In genomic region chr1:127408957-127409423, GRCm38 (mm10) we compare ENCODE assay signal across 9 mouse cellular contexts.
A peak's percentile ranks its signal among the peaks of the same experiment; 100 is the strongest.
DNase-seq lines count a peak whose midpoint lies in the region; ATAC-seq and TF ChIP-seq lines count a peak whose summit lies in the region.
"Had no signal": no experiment of that assay in that cellular context is flagged by ENCODE, and none has a peak within 500 bp of the region (broad histone marks: within the 10 kb centered on the region; RNA-seq: fewer than 3 reads in every experiment).

No protein-coding gene starts in this region.

- TF ChIP-seq POLR2A in thymus, adult 2 months (IDR thresholded peaks at IDR 0.05; ENCODE audit: control insufficient read depth, extremely low read depth, insufficient read depth, low read length, poor library complexity) = no peak

- H3K27me3 ChIP-seq in kidney, postnatal 0 days (ENCODE audit: insufficient read depth, low read length) = no peaks in the 10 kb centered on the region
- no peaks in the 10 kb centered on the region for H3K27me3 ChIP-seq in forebrain, postnatal 0 days (ENCODE audit: insufficient read depth, low read length)
- H3K27me3 ChIP-seq in intestine, embryonic 16.5 days (replicated peaks; ENCODE audit: control insufficient read depth, insufficient read depth, low read length) = no peaks in the 10 kb centered on the region
- no peaks in the 10 kb centered on the region for H3K27me3 ChIP-seq in midbrain, embryonic 14.5 days (ENCODE audit: control insufficient read depth, insufficient read depth, low read length)
- no peaks in the 10 kb centered on the region for H3K27me3 ChIP-seq in thymus, adult 2 months (ENCODE audit: control insufficient read depth, insufficient read depth, low read length)
- H3K27me3 ChIP-seq: limb, embryonic 15.5 days had no signal

- no peak overlapping the region for H3K4me2 ChIP-seq in kidney, postnatal 0 days (ENCODE audit: low read length)
- H3K4me2 ChIP-seq in forebrain, postnatal 0 days (ENCODE audit: low read depth) = no peak overlapping the region
- no peak overlapping the region for H3K4me2 ChIP-seq in intestine, embryonic 16.5 days (ENCODE audit: low read depth, low read length)
- no peak overlapping the region for H3K4me2 ChIP-seq in midbrain, embryonic 14.5 days (ENCODE audit: low read length)
- H3K4me2 ChIP-seq: limb, embryonic 15.5 days had no signal

- 61% methylated on average over 2 of the region's 2 CpGs for WGBS in kidney, postnatal 0 days
- 18% methylated on average over 2 of the region's 2 CpGs for WGBS in forebrain, postnatal 0 days
- WGBS in intestine, embryonic 16.5 days = 66% methylated on average over 2 of the region's 2 CpGs
- WGBS in midbrain, embryonic 14.5 days = 42% methylated on average over 2 of the region's 2 CpGs
- WGBS in thymus, adult 2 months = 84% methylated on average over 2 of the region's 2 CpGs

- H3K9ac ChIP-seq in kidney, postnatal 0 days (ENCODE audit: low read depth, low read length) = no peak overlapping the region
- H3K9ac ChIP-seq in forebrain, postnatal 0 days = no peak overlapping the region
- H3K9ac ChIP-seq in intestine, embryonic 16.5 days (ENCODE audit: low read depth, low read length) = no peak overlapping the region
- H3K9ac ChIP-seq in midbrain, embryonic 14.5 days (replicated peaks; ENCODE audit: low read length) = no peak overlapping the region
- H3K9ac ChIP-seq: limb, embryonic 15.5 days had no signal

- TF ChIP-seq CTCF in kidney, postnatal 0 days (IDR thresholded peaks at IDR 0.05; ENCODE audit: low read depth) = no peak
- TF ChIP-seq CTCF in forebrain, postnatal 0 days (IDR thresholded peaks at IDR 0.05; ENCODE audit: low read depth) = no peak
- no peak for TF ChIP-seq CTCF in thymus, adult 2 months (IDR thresholded peaks at IDR 0.05; ENCODE audit: borderline replicate concordance, control insufficient read depth, extremely low read depth, insufficient read depth, low read length, poor library complexity)

- H3K27ac ChIP-seq in kidney, postnatal 0 days = no peak overlapping the region
- H3K27ac ChIP-seq in forebrain, postnatal 0 days (ENCODE audit: low read depth, low read length) = 0 out of 2 replicates have a peak overlapping the region, but pooled peaks have one; percentile 5
- no peak overlapping the region for H3K27ac ChIP-seq in intestine, embryonic 16.5 days (ENCODE audit: low read length)
- no peak overlapping the region; the same call in 1 of the 2 replicates for H3K27ac ChIP-seq in midbrain, embryonic 14.5 days (replicated peaks; ENCODE audit: low read depth, low read length)
- H3K27ac ChIP-seq in thymus, adult 2 months (ENCODE audit: control insufficient read depth, insufficient read depth, low read length) = no peak overlapping the region; the same call in 1 of the 2 replicates
- H3K27ac ChIP-seq: limb, embryonic 15.5 days had no signal

- ATAC-seq in kidney, postnatal 0 days (replicated peaks; ENCODE audit: low FRiP score, low read depth) = peak; percentile 18; the same call in 1 of the 2 replicates
- peak; percentile 82 for ATAC-seq in forebrain, postnatal 0 days
- peak; percentile 63 for ATAC-seq in intestine, embryonic 16.5 days
- ATAC-seq in midbrain, embryonic 14.5 days (ENCODE audit: low FRiP score, low TSS enrichment) = no peak

- DNase-seq in kidney, postnatal 0 days (ENCODE audit: low spot score) = no peak
- DNase-seq in kidney, postnatal 4 days = no peak
- peak; percentile 57 for DNase-seq in forebrain, postnatal 0 days
- DNase-seq in midbrain, embryonic 14.5 days = peak; percentile 49
- DNase-seq in thymus, adult 2 months = no peak
- no peak for DNase-seq in spleen, postnatal 14 days (ENCODE audit: low spot score in 2 of 2)
- no peak for DNase-seq in urinary bladder, postnatal 25 days (ENCODE audit: low spot score)

- H3K4me1 ChIP-seq in kidney, postnatal 0 days (replicated peaks; ENCODE audit: insufficient read depth, low read length) = no peaks in the 10 kb centered on the region
- no peaks in the 10 kb centered on the region; the same call in 1 of the 2 replicates for H3K4me1 ChIP-seq in forebrain, postnatal 0 days (ENCODE audit: insufficient read depth)
- peaks cover 3% of the 10 kb centered on the region; the same call in 1 of the 2 replicates for H3K4me1 ChIP-seq in intestine, embryonic 16.5 days (ENCODE audit: control insufficient read depth, insufficient read depth, low read length)
- H3K4me1 ChIP-seq in midbrain, embryonic 14.5 days (ENCODE audit: control insufficient read depth, insufficient read depth, low read length) = no peaks in the 10 kb centered on the region
- H3K4me1 ChIP-seq in thymus, adult 2 months (replicated peaks; ENCODE audit: control insufficient read depth, insufficient read depth, low read length) = no peaks in the 10 kb centered on the region; the same call in 1 of the 2 replicates

- H3K4me3 ChIP-seq in kidney, postnatal 0 days (replicated peaks; ENCODE audit: low read depth, low read length) = no peak overlapping the region
- H3K4me3 ChIP-seq in forebrain, postnatal 0 days (ENCODE audit: low read depth, low read length) = no peak overlapping the region
- no peak overlapping the region for H3K4me3 ChIP-seq in intestine, embryonic 16.5 days (ENCODE audit: low read length)
- H3K4me3 ChIP-seq in midbrain, embryonic 14.5 days (replicated peaks; ENCODE audit: low read depth, low read length) = no peak overlapping the region
- H3K4me3 ChIP-seq in thymus, adult 2 months (ENCODE audit: control insufficient read depth, insufficient read depth, low read length) = no peak overlapping the region
- H3K4me3 ChIP-seq: limb, embryonic 15.5 days had no signal

- peaks cover 5% of the 10 kb centered on the region; the same call in 1 of the 2 replicates for H3K36me3 ChIP-seq in kidney, postnatal 0 days (ENCODE audit: insufficient read depth, low read length)
- H3K36me3 ChIP-seq in forebrain, postnatal 0 days (ENCODE audit: insufficient read depth) = peaks cover 17% of the 10 kb centered on the region
- no peaks in the 10 kb centered on the region for H3K36me3 ChIP-seq in intestine, embryonic 16.5 days (ENCODE audit: control insufficient read depth, insufficient read depth, low read length)
- peaks cover 18% of the 10 kb centered on the region; the same call in 1 of the 2 replicates for H3K36me3 ChIP-seq in midbrain, embryonic 14.5 days (ENCODE audit: control insufficient read depth, insufficient read depth, low read length)
- peaks cover 27% of the 10 kb centered on the region for H3K36me3 ChIP-seq in thymus, adult 2 months (ENCODE audit: control insufficient read depth, insufficient read depth, low read length)

- H3K9me3 ChIP-seq in kidney, postnatal 0 days (replicated peaks; ENCODE audit: low read length) = no peaks in the 10 kb centered on the region
- no peaks in the 10 kb centered on the region for H3K9me3 ChIP-seq in forebrain, postnatal 0 days (ENCODE audit: low read length)
- no peaks in the 10 kb centered on the region for H3K9me3 ChIP-seq in intestine, embryonic 16.5 days (ENCODE audit: control insufficient read depth, low read length)
- no peaks in the 10 kb centered on the region for H3K9me3 ChIP-seq in midbrain, embryonic 14.5 days (ENCODE audit: control insufficient read depth, low read length)
- H3K9me3 ChIP-seq: limb, embryonic 15.5 days had no signal

Comparison
In these comparisons a context has a peak if more than half of its experiments do, and no peak if none do; other contexts are left out.
1. DNase-seq: peak in forebrain, postnatal 0 days (single experiment) and midbrain, embryonic 14.5 days (single experiment); none in kidney, postnatal 0 days (single experiment), kidney, postnatal 4 days (0 of 2), thymus, adult 2 months (single experiment), spleen, postnatal 14 days (0 of 2) and urinary bladder, postnatal 25 days (single experiment).